Mouse (Mus musculus): Measurements from ENCODE around the gene Unc13d. TPM values are rescaled to one million over a fixed set of nuclear protein-coding genes. Genes with fewer than 3 reads are reported as not detected.

Unc13d gene
- polyA plus RNA-seq, 1 experiment from 2014 or later, result 2.9 TPM

- Histone ChIP-seq H3K4me3 (peak overlapping the region; percentile 44), H3K27ac (replicated peaks) (peak overlapping the region; percentile 54)
- DNase-seq (ENCODE audit: low spot score), result no peak
These were observed 29.4 kb upstream of the Unc13d start for GRCm38 (mm10) chr11:116106963-116107776.

GRCm38 (mm10) chr11:116106154-116106962 is 28.6 kb upstream of the Unc13d start:
- Histone ChIP-seq H3K27ac (replicated peaks) (peak overlapping the region; percentile 51), H3K4me3 (peak overlapping the region; percentile 44), H3K36me3 (replicated peaks) (no peaks in the 10 kb centered on the region), H3K27me3 (replicated peaks; ENCODE audit: low read depth, poor library complexity, severe bottlenecking) (peaks cover 65% of the 10 kb centered on the region), H3K4me1 (peaks cover 87% of the 10 kb centered on the region), H3K9me3 (no peaks in the 10 kb centered on the region)
- peak; percentile 61 for DNase-seq (ENCODE audit: low spot score)
- 24% methylated on average over 32 of the region's 32 CpGs for WGBS

More at GRCm38 (mm10) chr11:116106963-116107776, 29.4 kb upstream of the Unc13d start:
- H3K9me3 ChIP-seq, result no peaks in the 10 kb centered on the region
- peaks cover 73% of the 10 kb centered on the region for H3K27me3 ChIP-seq (replicated peaks; ENCODE audit: low read depth, poor library complexity, severe bottlenecking)
- no peaks in the 10 kb centered on the region for H3K36me3 ChIP-seq (replicated peaks)
- peaks cover 79% of the 10 kb centered on the region for H3K4me1 ChIP-seq
- 18% methylated on average over 14 of the region's 14 CpGs for WGBS

GRCm38 (mm10) chr11:116105065-116105464 is 27.3 kb upstream of the Unc13d start:
- H3K36me3 ChIP-seq (replicated peaks), result no peaks in the 10 kb centered on the region
- H3K4me1 ChIP-seq, result peaks cover 94% of the 10 kb centered on the region
- H3K9me3 ChIP-seq, result no peaks in the 10 kb centered on the region
- no peak overlapping the region for H3K4me3 ChIP-seq
- WGBS, result 85% methylated on average over 2 of the region's 2 CpGs
- peaks cover 52% of the 10 kb centered on the region for H3K27me3 ChIP-seq (replicated peaks; ENCODE audit: low read depth, poor library complexity, severe bottlenecking)
- no peak for DNase-seq (ENCODE audit: low spot score)
- H3K27ac ChIP-seq (replicated peaks), result no peak overlapping the region

GRCm38 (mm10) chr11:116104006-116104646 is 26.4 kb upstream of the Unc13d start:
- peaks cover 88% of the 10 kb centered on the region for H3K4me1 ChIP-seq
- H3K4me3 ChIP-seq, result peak overlapping the region; percentile 21
- H3K36me3 ChIP-seq (replicated peaks), result no peaks in the 10 kb centered on the region
- peaks cover 43% of the 10 kb centered on the region for H3K27me3 ChIP-seq (replicated peaks; ENCODE audit: low read depth, poor library complexity, severe bottlenecking)
- DNase-seq (ENCODE audit: low spot score), result peak; percentile 76
- H3K27ac ChIP-seq (replicated peaks), result peak overlapping the region; percentile 82
- H3K9me3 ChIP-seq, result no peaks in the 10 kb centered on the region
- 37% methylated on average over 14 of the region's 14 CpGs for WGBS

GRCm38 (mm10) chr11:116103572-116103971 is 25.8 kb upstream of the Unc13d start:
- Histone ChIP-seq H3K9me3 (no peaks in the 10 kb centered on the region), H3K4me3 (peak overlapping the region; percentile 21), H3K27ac (replicated peaks) (peak overlapping the region; percentile 82), H3K36me3 (replicated peaks) (no peaks in the 10 kb centered on the region), H3K4me1 (peaks cover 85% of the 10 kb centered on the region), H3K27me3 (replicated peaks; ENCODE audit: low read depth, poor library complexity, severe bottlenecking) (peaks cover 37% of the 10 kb centered on the region)
- no peak for DNase-seq (ENCODE audit: low spot score)
- WGBS, result 73% methylated on average over 12 of the region's 12 CpGs

GRCm38 (mm10) chr11:116102472-116102871 is 24.7 kb upstream of the Unc13d start:
- DNase-seq (ENCODE audit: low spot score), result no peak
- 60% methylated on average over 3 of the region's 4 CpGs for whole genome bisulfite sequencing
- Histone ChIP-seq H3K36me3 (replicated peaks) (no peaks in the 10 kb centered on the region), H3K27me3 (replicated peaks; ENCODE audit: low read depth, poor library complexity, severe bottlenecking) (peaks cover 26% of the 10 kb centered on the region), H3K4me1 (peaks cover 74% of the 10 kb centered on the region), H3K27ac (replicated peaks) (peak overlapping the region; percentile 84), H3K4me3 (peak overlapping the region; percentile 25; the same call in 1 of the 2 replicates), H3K9me3 (no peaks in the 10 kb centered on the region)

GRCm38 (mm10) chr11:116101931-116102381 is 24.2 kb upstream of the Unc13d start:
- no peaks in the 10 kb centered on the region for H3K36me3 ChIP-seq (replicated peaks)
- DNase-seq (ENCODE audit: low spot score), result peak; percentile 53
- H3K9me3 ChIP-seq, result no peaks in the 10 kb centered on the region
- H3K27me3 ChIP-seq (replicated peaks; ENCODE audit: low read depth, poor library complexity, severe bottlenecking), result peaks cover 21% of the 10 kb centered on the region
- 24% methylated on average over 11 of the region's 11 CpGs for WGBS
- H3K4me3 ChIP-seq, result peak overlapping the region; percentile 25; the same call in 1 of the 2 replicates
- H3K4me1 ChIP-seq, result peaks cover 69% of the 10 kb centered on the region
- H3K27ac ChIP-seq (replicated peaks), result peak overlapping the region; percentile 84

GRCm38 (mm10) chr11:116100839-116101238 is 23.1 kb upstream of the Unc13d start:
- 87% methylated on average over 7 of the region's 7 CpGs for WGBS
- Histone ChIP-seq H3K4me3 (no peak overlapping the region), H3K27me3 (replicated peaks; ENCODE audit: low read depth, poor library complexity, severe bottlenecking) (peaks cover 10% of the 10 kb centered on the region), H3K9me3 (peaks cover 4% of the 10 kb centered on the region; the same call in 1 of the 2 replicates), H3K27ac (replicated peaks) (0 out of 2 replicates have a peak overlapping the region, but pooled peaks have one; percentile 11), H3K4me1 (peaks cover 58% of the 10 kb centered on the region), H3K36me3 (replicated peaks) (no peaks in the 10 kb centered on the region)
- DNase-seq (ENCODE audit: low spot score), result no peak

- no peak for DNase-seq (ENCODE audit: low spot score)
- 83% methylated on average over 6 of the region's 6 CpGs for WGBS
These were observed 22.6 kb upstream of the Unc13d start for GRCm38 (mm10) chr11:116100385-116100784.

GRCm38 (mm10) chr11:116099462-116099861 is 21.7 kb upstream of the Unc13d start:
- H3K36me3 ChIP-seq (replicated peaks), result no peaks in the 10 kb centered on the region
- peaks cover 47% of the 10 kb centered on the region for H3K4me1 ChIP-seq
- no peaks in the 10 kb centered on the region for H3K27me3 ChIP-seq (replicated peaks; ENCODE audit: low read depth, poor library complexity, severe bottlenecking)
- DNase-seq (ENCODE audit: low spot score), result no peak
- peak overlapping the region; percentile 40; the same call in 1 of the 2 replicates for H3K27ac ChIP-seq (replicated peaks)
- 90% methylated on average over 6 of the region's 6 CpGs for WGBS
- H3K4me3 ChIP-seq, result no peak overlapping the region
- H3K9me3 ChIP-seq, result peaks cover 4% of the 10 kb centered on the region; the same call in 1 of the 2 replicates

More at GRCm38 (mm10) chr11:116100385-116100784, 22.6 kb upstream of the Unc13d start:
- H3K27ac ChIP-seq (replicated peaks), result peak overlapping the region; percentile 11; the same call in 1 of the 2 replicates
- peaks cover 56% of the 10 kb centered on the region for H3K4me1 ChIP-seq
- peaks cover 4% of the 10 kb centered on the region; the same call in 1 of the 2 replicates for H3K9me3 ChIP-seq
- H3K27me3 ChIP-seq (replicated peaks; ENCODE audit: low read depth, poor library complexity, severe bottlenecking), result peaks cover 6% of the 10 kb centered on the region
- no peak overlapping the region for H3K4me3 ChIP-seq
- H3K36me3 ChIP-seq (replicated peaks), result no peaks in the 10 kb centered on the region

- 78% methylated on average over 14 of the region's 14 CpGs for WGBS
- Histone ChIP-seq H3K4me1 (peaks cover 44% of the 10 kb centered on the region), H3K36me3 (replicated peaks) (no peaks in the 10 kb centered on the region), H3K27ac (replicated peaks) (peak overlapping the region; percentile 40; the same call in 1 of the 2 replicates), H3K9me3 (peaks cover 4% of the 10 kb centered on the region; the same call in 1 of the 2 replicates), H3K27me3 (replicated peaks; ENCODE audit: low read depth, poor library complexity, severe bottlenecking) (no peaks in the 10 kb centered on the region), H3K4me3 (no peak overlapping the region)
- no peak for DNase-seq (ENCODE audit: low spot score)
These were observed 21.1 kb upstream of the Unc13d start for GRCm38 (mm10) chr11:116098711-116099460.
